In genomic region chr3:132849669-132850068, GRCm38 (mm10) we compare ENCODE assay signal across 31 mouse cellular contexts.
"Had no signal": no experiment of that assay in that cellular context is flagged by ENCODE, and none has a peak within 500 bp of the region (broad histone marks: within the 10 kb centered on the region; RNA-seq: fewer than 3 reads in every experiment).

No protein-coding gene starts in this region.

- H3K4me3 ChIP-seq: limb, embryonic 10.5 days; limb, embryonic 12.5 days; limb, embryonic 13.5 days; limb, embryonic 15.5 days; liver, embryonic 12.5 days; liver, embryonic 13.5 days; liver, embryonic 15.5 days; lung, embryonic 15.5 days; megakaryocyte, embryonic 14.5 days; midbrain, embryonic 10.5 days; midbrain, embryonic 12.5 days; midbrain, embryonic 13.5 days; midbrain, embryonic 15.5 days; myocyte; neural tube, embryonic 12.5 days; neural tube, embryonic 13.5 days had no signal

- H3K27ac ChIP-seq: limb, embryonic 10.5 days; limb, embryonic 12.5 days; limb, embryonic 13.5 days; limb, embryonic 15.5 days; liver, embryonic 12.5 days; liver, embryonic 13.5 days; liver, embryonic 14.5 days; liver, embryonic 15.5 days; lung, embryonic 15.5 days; macrophage; midbrain, embryonic 10.5 days; midbrain, embryonic 12.5 days; midbrain, embryonic 13.5 days; midbrain, embryonic 15.5 days; neural tube, embryonic 12.5 days; neural tube, embryonic 13.5 days had no signal

- ATAC-seq: liver, embryonic 12.5 days; liver, postnatal 0 days; midbrain, embryonic 13.5 days; midbrain, embryonic 15.5 days; midbrain, embryonic 16.5 days had no signal

- H3K9ac ChIP-seq: limb, embryonic 12.5 days; limb, embryonic 13.5 days; limb, embryonic 15.5 days; liver, embryonic 12.5 days; liver, embryonic 13.5 days; liver, embryonic 14.5 days; liver, embryonic 15.5 days; liver, postnatal 0 days; lung, embryonic 14.5 days; lung, embryonic 15.5 days; midbrain, embryonic 12.5 days; midbrain, embryonic 13.5 days; midbrain, embryonic 15.5 days; neural tube, embryonic 12.5 days; neural tube, embryonic 13.5 days had no signal

- H3K4me2 ChIP-seq: limb, embryonic 12.5 days; limb, embryonic 13.5 days; limb, embryonic 15.5 days; liver, embryonic 11.5 days; liver, embryonic 12.5 days; liver, embryonic 13.5 days; liver, embryonic 15.5 days; lung, embryonic 14.5 days; lung, embryonic 15.5 days; midbrain, embryonic 11.5 days; midbrain, embryonic 12.5 days; midbrain, embryonic 13.5 days; midbrain, embryonic 15.5 days; neural tube, embryonic 12.5 days; neural tube, embryonic 13.5 days had no signal

- H3K36me3 ChIP-seq: limb, embryonic 10.5 days; limb, embryonic 12.5 days; limb, embryonic 13.5 days; limb, embryonic 15.5 days; liver, embryonic 12.5 days; liver, embryonic 13.5 days; liver, embryonic 15.5 days; lung, embryonic 15.5 days; midbrain, embryonic 10.5 days; midbrain, embryonic 12.5 days; midbrain, embryonic 13.5 days; midbrain, embryonic 15.5 days; neural tube, embryonic 12.5 days; neural tube, embryonic 13.5 days had no signal

- H3K27me3 ChIP-seq: limb, embryonic 12.5 days; limb, embryonic 15.5 days; liver, embryonic 13.5 days; liver, embryonic 15.5 days; lung, embryonic 15.5 days; midbrain, embryonic 12.5 days; midbrain, embryonic 13.5 days; midbrain, embryonic 15.5 days; neural tube, embryonic 12.5 days; neural tube, embryonic 13.5 days had no signal

- DNase-seq: left cerebral cortex, postnatal 4 days; liver; liver, embryonic 13.5 days; liver, postnatal 0 days; lung, adult 18-20 months; lung, embryonic 14.5 days; lung, postnatal 10 days; lung, postnatal 14 days; lung, postnatal 36 days; lung, postnatal 4 days; midbrain, embryonic 14.5 days had no signal

- H3K9me3 ChIP-seq: limb, embryonic 10.5 days; limb, embryonic 12.5 days; limb, embryonic 13.5 days; limb, embryonic 15.5 days; liver, embryonic 12.5 days; liver, embryonic 13.5 days; liver, embryonic 15.5 days; lung, embryonic 15.5 days; megakaryocyte, embryonic 14.5 days; midbrain, embryonic 10.5 days; midbrain, embryonic 12.5 days; midbrain, embryonic 13.5 days; midbrain, embryonic 15.5 days; neural tube, embryonic 12.5 days; neural tube, embryonic 13.5 days had no signal

- H3K4me1 ChIP-seq: liver, embryonic 12.5 days; liver, embryonic 13.5 days; liver, embryonic 15.5 days; megakaryocyte, embryonic 14.5 days; midbrain, embryonic 13.5 days; neural tube, embryonic 12.5 days; neural tube, embryonic 13.5 days had no signal
